Mouse (Mus musculus): ENCODE results near the gene Dysf.

The Dysf gene

GRCm38 (mm10) chr6:84233783-84234182 is 225.4 kb downstream of the Dysf start:
- DNase-seq, result peak; percentile 82

DNA sequence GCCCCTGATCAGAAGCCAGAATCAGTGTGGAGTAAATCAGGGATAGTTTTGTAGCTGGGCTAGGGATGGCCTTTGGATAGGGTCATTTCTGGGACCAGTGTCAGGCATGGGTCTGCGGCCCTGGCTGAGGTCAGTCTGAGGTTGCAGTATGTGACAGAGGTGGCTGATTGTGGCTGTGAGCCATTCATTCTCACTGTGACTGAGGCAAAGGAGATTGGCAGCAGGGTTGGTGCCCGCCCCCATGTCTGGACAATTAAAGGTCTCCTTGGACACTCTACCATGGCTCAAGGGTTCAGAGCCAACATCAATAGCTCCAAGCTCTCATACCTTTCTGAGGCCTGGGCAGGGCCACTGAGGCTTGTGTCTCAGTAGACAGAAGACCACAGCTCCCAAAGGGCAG is 227.0 kb downstream of the Dysf start:
- no peak for DNase-seq

DNA sequence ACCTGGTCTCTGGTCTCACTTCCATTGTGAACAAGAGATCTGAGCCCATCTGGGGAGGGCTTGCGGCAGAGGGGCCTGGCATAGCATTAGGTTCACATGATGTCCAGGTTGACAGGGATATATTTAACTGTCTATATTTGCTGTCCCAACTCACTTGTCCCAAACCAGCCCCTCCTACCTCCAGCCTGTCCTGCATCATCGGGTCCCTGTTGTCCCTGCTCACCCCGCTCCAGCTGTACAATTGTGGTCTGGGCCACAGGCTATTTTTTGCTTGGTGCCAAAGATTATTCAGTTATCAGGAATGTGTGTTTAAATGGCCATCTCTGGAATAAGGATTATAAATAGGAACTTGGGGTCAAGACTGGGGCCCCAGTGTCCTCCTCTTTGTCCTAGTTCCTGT is 235.0 kb downstream of the Dysf start:
- DNase-seq, result no peak

DNA sequence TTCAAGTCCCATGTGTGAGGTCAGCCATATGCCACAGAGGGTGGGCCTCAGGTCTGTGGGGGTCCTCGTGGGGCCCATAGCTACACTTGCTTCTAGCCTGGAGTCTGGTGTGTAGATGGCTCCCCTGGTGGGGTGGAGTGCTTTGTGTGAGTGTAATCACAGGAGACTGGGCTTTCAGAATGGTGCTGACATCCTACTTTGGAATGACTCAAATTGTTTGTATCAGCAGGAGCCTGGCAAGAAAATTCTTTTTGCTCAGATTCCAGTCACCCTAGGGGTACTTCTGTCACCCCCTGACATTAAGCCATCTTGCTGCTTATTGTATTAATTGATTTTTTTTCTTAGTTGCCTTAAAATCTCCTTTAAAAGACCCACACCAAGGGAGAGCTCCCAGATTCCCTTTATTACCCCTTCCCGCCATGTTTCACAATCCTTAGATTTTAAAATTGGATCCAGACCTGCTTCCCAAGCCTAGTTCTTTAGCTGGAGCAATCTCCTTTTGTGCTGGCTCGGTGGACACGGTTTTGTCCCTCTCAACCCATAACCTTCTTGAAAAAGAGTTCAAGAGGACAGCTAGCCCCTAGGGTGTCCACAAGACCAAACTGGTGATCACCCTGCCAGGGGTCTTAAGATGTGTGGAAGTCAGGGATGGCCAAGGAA is 237.8 kb downstream of the Dysf start:
- no peak for DNase-seq

- no peak for DNase-seq
Measured at GRCm38 (mm10) chr6:84246979-84247378, 238.6 kb downstream of the Dysf start.

All from kidney, postnatal 10 days (tissue).